Mouse (Mus musculus) neural tube, embryonic 11.5 days (tissue): ENCODE results near the gene Lemd2. TPM values are rescaled to one million over a fixed set of nuclear protein-coding genes. Genes with fewer than 3 reads are reported as not detected.

Experiments
- ATAC-seq: fragments of 200-750 bp; cut with Nextera tagmentation; 2 replicates; pipeline ENCODE4 v1.8.0; 2017; ENCODE audit warnings: moderate number of reproducible peaks, mild to moderate bottlenecking, moderate TSS enrichment, moderate library complexity; ENCODE audit not compliant: insufficient read depth, low FRiP score, low TSS enrichment
- DNase-seq: peaks from one replicate; pipeline ENCODE4 v3.0.0-alpha.2; 2015; ENCODE audit warnings: low spot score
- H3K27ac ChIP-seq: fragments of 300-500 bp; sonication (generic); 2 replicates; pipeline ENCODE4 v1.5.1; 2014; ENCODE audit warnings: low read depth, mild to moderate bottlenecking, low read length
- H3K27me3 ChIP-seq: fragments of 300-500 bp; sonication (generic); 2 replicates; pipeline ENCODE4 v1.6.1; 2014; ENCODE audit warnings: mild to moderate bottlenecking, low read length, mixed read lengths; ENCODE audit not compliant: control insufficient read depth, insufficient read depth
- H3K36me3 ChIP-seq: fragments of 300-500 bp; sonication (generic); 2 replicates; pipeline ENCODE4 v1.6.1; 2014; ENCODE audit warnings: mild to moderate bottlenecking, low read length, moderate library complexity, mixed read lengths; ENCODE audit not compliant: control insufficient read depth, insufficient read depth
- H3K4me1 ChIP-seq: fragments of 300-500 bp; sonication (generic); 2 replicates; pipeline ENCODE4 v1.6.1; 2014; ENCODE audit warnings: low read length, mixed read lengths; ENCODE audit not compliant: control insufficient read depth, insufficient read depth
- H3K4me2 ChIP-seq: fragments of 300-500 bp; sonication (generic); 2 replicates; pipeline ENCODE4 v1.6.1; 2014; ENCODE audit warnings: low read depth, mild to moderate bottlenecking, moderate library complexity
- H3K4me3 ChIP-seq: fragments of 300-500 bp; sonication (generic); 2 replicates; pipeline ENCODE4 v1.5.1; 2014; ENCODE audit warnings: low read depth, low read length
- H3K9ac ChIP-seq: fragments of 300-500 bp; sonication (generic); 2 replicates; pipeline ENCODE4 v1.6.1; 2014; ENCODE audit warnings: mild to moderate bottlenecking, low read length
- H3K9me3 ChIP-seq: fragments of 300-500 bp; sonication (generic); 2 replicates; pipeline ENCODE4 v1.6.1; 2016; ENCODE audit warnings: low read length; ENCODE audit not compliant: control insufficient read depth
- WGBS: fragments of 180-500 bp; shearing (Covaris S2); extraction: QIAGEN DNeasy Blood & Tissue Kit; methylation state at CpG from one replicate; pipeline ENCODE4 v1.1.7; 2014; 5-methylcytosine and 5-hydroxymethylcytosine counted together
- polyA plus RNA-seq: library from polyadenylated mRNA; unstranded; fragments of >200 nt; fragmentation: Nextera tagmentation; extraction: Ambion mirVana; gene quantifications from 2 replicates; pipeline ENCODE4 v1.2.1, GENCODE M21; 2014

Gene Lemd2
- polyA plus RNA-seq, 1 experiment from 2014 or later = 15.9 TPM

GRCm38 (mm10) chr17:27229710-27230454 lies 25.6 kb upstream of the Lemd2 start:
- WGBS = 31% methylated on average over 14 of the region's 14 CpGs
- DNase-seq (no peak), ATAC-seq (no peak)
- Histone ChIP-seq H3K9ac (no peak overlapping the region), H3K27ac (no peak overlapping the region), H3K4me1 (peaks cover 8% of the 10 kb centered on the region; the same call in 1 of the 2 replicates), H3K36me3 (no peaks in the 10 kb centered on the region), H3K4me3 (no peak overlapping the region), H3K9me3 (no peaks in the 10 kb centered on the region), H3K4me2 (no peak overlapping the region), H3K27me3 (no peaks in the 10 kb centered on the region)

- ATAC-seq = peak; percentile 48; the same call in 1 of the 2 replicates
Measured at GRCm38 (mm10) chr17:27228216-27228915, 24.1 kb upstream of the Lemd2 start.

GRCm38 (mm10) chr17:27227258-27227657 lies 23.0 kb upstream of the Lemd2 start:
- H3K4me3 ChIP-seq = no peak overlapping the region
- H3K36me3 ChIP-seq = no peaks in the 10 kb centered on the region
- no peak overlapping the region for H3K9ac ChIP-seq
- H3K4me1 ChIP-seq = peaks cover 8% of the 10 kb centered on the region; the same call in 1 of the 2 replicates
- ATAC-seq (no peak), DNase-seq (no peak)
- H3K27ac ChIP-seq = no peak overlapping the region
- no peaks in the 10 kb centered on the region for H3K9me3 ChIP-seq
- no peaks in the 10 kb centered on the region for H3K27me3 ChIP-seq
- H3K4me2 ChIP-seq = no peak overlapping the region
- 70% methylated on average over 7 of the region's 7 CpGs for WGBS

More at GRCm38 (mm10) chr17:27228216-27228915, 24.1 kb upstream of the Lemd2 start:
- no peaks in the 10 kb centered on the region for H3K27me3 ChIP-seq
- H3K9ac ChIP-seq = no peak overlapping the region
- peaks cover 8% of the 10 kb centered on the region; the same call in 1 of the 2 replicates for H3K4me1 ChIP-seq
- peak overlapping the region; percentile 14; the same call in 1 of the 2 replicates for H3K27ac ChIP-seq
- H3K36me3 ChIP-seq = no peaks in the 10 kb centered on the region
- DNase-seq = peak; percentile 81
- H3K9me3 ChIP-seq = no peaks in the 10 kb centered on the region
- no peak overlapping the region for H3K4me3 ChIP-seq
- H3K4me2 ChIP-seq = no peak overlapping the region
- WGBS = 16% methylated on average over 11 of the region's 11 CpGs

GRCm38 (mm10) chr17:27226701-27227100 lies 22.4 kb upstream of the Lemd2 start:
- Histone ChIP-seq H3K4me3 (no peak overlapping the region), H3K4me2 (no peak overlapping the region), H3K27ac (no peak overlapping the region), H3K27me3 (no peaks in the 10 kb centered on the region), H3K36me3 (no peaks in the 10 kb centered on the region), H3K9ac (no peak overlapping the region), H3K4me1 (peaks cover 8% of the 10 kb centered on the region; the same call in 1 of the 2 replicates), H3K9me3 (no peaks in the 10 kb centered on the region)
- no peak for ATAC-seq
- DNase-seq = no peak
- 45% methylated on average over 3 of the region's 3 CpGs for WGBS

GRCm38 (mm10) chr17:27225801-27226200 lies 21.5 kb upstream of the Lemd2 start:
- DNase-seq = no peak
- Histone ChIP-seq H3K4me1 (peaks cover 8% of the 10 kb centered on the region; the same call in 1 of the 2 replicates), H3K4me2 (no peak overlapping the region), H3K27me3 (no peaks in the 10 kb centered on the region), H3K9ac (no peak overlapping the region), H3K4me3 (no peak overlapping the region), H3K27ac (no peak overlapping the region), H3K36me3 (no peaks in the 10 kb centered on the region), H3K9me3 (no peaks in the 10 kb centered on the region)
- ATAC-seq = no peak
- 57% methylated on average over 10 of the region's 10 CpGs for WGBS

- no peak for ATAC-seq
- H3K4me3 ChIP-seq = no peak overlapping the region
- DNase-seq = no peak
- no peak overlapping the region for H3K4me2 ChIP-seq
- no peaks in the 10 kb centered on the region for H3K36me3 ChIP-seq
- H3K27ac ChIP-seq = no peak overlapping the region
- no peaks in the 10 kb centered on the region for H3K27me3 ChIP-seq
- 94% methylated on average over 6 of the region's 6 CpGs for WGBS
- peaks cover 6% of the 10 kb centered on the region; the same call in 1 of the 2 replicates for H3K4me1 ChIP-seq
- H3K9ac ChIP-seq = no peak overlapping the region
- H3K9me3 ChIP-seq = no peaks in the 10 kb centered on the region
Measured at GRCm38 (mm10) chr17:27223821-27224220, 19.6 kb upstream of the Lemd2 start.

GRCm38 (mm10) chr17:27221562-27221961 lies 17.3 kb upstream of the Lemd2 start:
- no peaks in the 10 kb centered on the region for H3K27me3 ChIP-seq
- no peaks in the 10 kb centered on the region for H3K36me3 ChIP-seq
- H3K4me1 ChIP-seq = 0 out of 2 replicates have a peak, but pooled peaks cover 3% of the 10 kb centered on the region
- H3K4me3 ChIP-seq = no peak overlapping the region
- DNase-seq (no peak), ATAC-seq (no peak)
- H3K9me3 ChIP-seq = no peaks in the 10 kb centered on the region
- no peak overlapping the region for H3K4me2 ChIP-seq
- H3K9ac ChIP-seq = no peak overlapping the region
- no peak overlapping the region for H3K27ac ChIP-seq
- 92% methylated on average over 16 of the region's 16 CpGs for WGBS

GRCm38 (mm10) chr17:27218916-27219315 lies 14.6 kb upstream of the Lemd2 start:
- 54% methylated on average over 6 of the region's 6 CpGs for WGBS
- H3K4me3 ChIP-seq = no peak overlapping the region
- no peak for ATAC-seq
- H3K36me3 ChIP-seq = no peaks in the 10 kb centered on the region
- H3K9me3 ChIP-seq = no peaks in the 10 kb centered on the region
- H3K4me1 ChIP-seq = 0 out of 2 replicates have a peak, but pooled peaks cover 3% of the 10 kb centered on the region
- DNase-seq = no peak
- H3K27me3 ChIP-seq = no peaks in the 10 kb centered on the region
- no peak overlapping the region for H3K9ac ChIP-seq
- no peak overlapping the region for H3K4me2 ChIP-seq
- no peak overlapping the region for H3K27ac ChIP-seq
